Mouse (Mus musculus): ENCODE results near the gene Isoc2a.

Isoc2a gene

GRCm38 (mm10) chr7:4915669-4916416, 38.9 kb downstream of the Isoc2a start:
- in situ Hi-C loops (cut with MboI, MseI), result no loop called here

DNA sequence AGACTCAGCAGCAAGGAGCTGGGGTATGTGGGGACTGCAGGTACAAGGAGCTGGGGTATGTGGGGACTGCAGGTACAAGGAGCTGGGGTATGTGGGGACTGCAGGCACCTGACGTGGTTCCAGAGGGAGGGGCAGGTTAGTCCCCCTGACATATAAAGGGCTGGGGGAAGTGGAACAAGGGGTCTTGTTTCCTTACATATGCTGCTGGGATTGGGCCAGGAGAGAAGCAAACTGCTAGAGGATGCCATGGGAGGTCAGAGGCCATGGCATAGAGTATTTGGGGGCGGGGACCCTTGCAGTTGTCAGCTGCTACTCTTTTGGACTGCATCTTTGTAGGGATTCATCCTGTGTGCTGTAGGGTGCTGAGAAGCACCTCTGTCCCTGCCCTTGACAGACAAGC, 40.5 kb downstream of the Isoc2a start:
- in situ Hi-C loops (cut with MboI, MseI), result no loop called here

DNA sequence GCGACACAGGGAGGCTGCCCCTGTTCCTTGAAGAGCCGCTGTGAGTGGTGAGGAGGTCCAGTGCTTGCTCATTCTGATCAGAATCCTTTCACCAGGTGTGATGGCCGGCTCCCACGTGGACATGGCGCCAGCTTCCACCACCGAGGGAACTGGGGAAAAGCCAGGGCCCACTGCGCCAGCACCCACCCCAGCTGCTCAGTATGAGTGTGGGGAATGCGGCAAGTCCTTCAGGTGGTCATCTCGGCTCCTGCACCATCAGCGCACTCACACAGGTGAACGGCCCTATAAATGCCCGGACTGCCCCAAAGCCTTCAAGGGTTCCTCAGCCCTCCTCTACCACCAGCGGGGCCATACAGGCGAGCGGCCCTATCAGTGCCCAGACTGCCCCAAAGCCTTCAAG, 41.7 kb downstream of the Isoc2a start:
- in situ Hi-C loops (cut with MboI, MseI), result no loop called here

DNA sequence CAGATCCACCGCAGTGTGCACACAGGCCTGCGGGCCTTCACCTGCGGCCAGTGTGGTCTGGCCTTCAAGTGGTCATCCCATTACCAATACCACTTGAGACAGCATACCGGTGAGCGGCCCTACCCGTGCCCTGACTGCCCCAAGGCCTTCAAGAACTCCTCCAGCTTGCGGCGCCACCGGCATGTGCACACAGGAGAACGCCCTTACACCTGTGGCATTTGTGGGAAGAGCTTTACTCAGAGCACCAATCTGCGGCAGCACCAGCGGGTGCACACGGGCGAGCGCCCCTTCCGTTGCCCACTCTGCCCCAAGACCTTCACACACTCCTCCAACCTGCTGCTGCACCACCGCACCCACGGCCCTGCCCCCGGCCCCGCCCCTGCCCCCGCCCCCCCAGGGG, 42.1 kb downstream of the Isoc2a start:
- in situ Hi-C loops (cut with MboI, MseI), result no loop called here

DNA sequence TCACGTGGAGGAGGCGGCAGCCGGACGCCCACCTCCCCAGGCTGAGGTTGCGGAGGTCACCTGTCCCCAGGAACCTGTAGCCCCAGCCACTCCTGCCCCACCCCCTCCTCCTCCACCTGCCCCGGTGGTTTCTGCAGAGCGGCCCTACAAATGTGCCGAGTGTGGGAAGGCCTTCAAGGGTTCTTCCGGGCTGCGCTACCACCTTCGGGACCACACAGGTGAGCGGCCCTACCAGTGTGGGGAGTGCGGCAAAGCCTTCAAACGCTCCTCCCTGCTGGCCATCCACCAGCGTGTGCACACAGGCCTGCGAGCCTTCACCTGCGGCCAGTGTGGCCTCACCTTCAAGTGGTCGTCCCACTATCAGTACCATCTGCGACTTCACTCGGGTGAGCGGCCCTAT, 43.0 kb downstream of the Isoc2a start:
- in situ Hi-C loops (cut with MboI, MseI), result no loop called here

- in situ Hi-C loops (cut with MboI, MseI), result no loop called here
Measured at GRCm38 (mm10) chr7:4920496-4920895, 43.5 kb downstream of the Isoc2a start.

DNA sequence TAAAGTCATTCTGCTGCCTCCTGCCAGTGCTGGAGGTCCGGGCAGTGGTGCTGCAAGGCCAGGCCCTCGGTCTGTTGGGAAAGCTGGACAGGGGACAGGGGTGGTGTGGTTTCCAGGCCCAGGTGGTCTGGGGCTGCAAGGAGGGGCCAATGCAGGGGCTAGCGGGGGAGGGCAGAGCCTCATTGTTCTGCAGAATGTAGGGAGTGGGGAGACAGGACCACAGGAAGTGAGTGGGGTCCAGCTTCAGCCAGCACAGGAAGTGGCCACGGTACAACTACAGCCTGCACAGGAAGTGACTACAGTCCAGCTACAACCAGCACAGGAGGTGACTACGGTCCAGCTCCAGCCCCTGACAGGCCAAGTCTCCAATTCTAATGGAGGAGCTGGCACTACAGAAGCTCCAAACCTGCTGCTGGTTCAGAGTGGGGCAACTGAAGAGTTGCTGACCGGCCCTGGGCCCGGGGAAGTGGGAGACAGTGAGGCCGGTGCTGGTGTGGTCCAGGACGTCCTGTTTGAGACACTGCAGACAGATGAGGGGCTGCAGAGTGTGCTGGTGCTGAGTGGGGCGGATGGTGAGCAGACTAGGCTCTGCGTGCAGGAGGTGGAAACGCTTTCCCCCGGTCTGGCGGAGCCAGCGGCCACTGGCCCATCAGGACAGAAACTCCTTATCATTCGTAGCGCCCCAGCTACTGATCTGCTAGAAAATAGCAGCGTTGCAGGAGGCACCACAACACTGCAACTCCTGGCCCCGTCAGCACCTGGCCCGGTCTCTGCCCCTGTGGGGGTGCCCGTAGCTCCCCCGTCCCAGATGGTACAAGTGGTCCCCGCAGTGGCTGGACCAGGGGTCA, 44.2 kb downstream of the Isoc2a start:
- in situ Hi-C loops (cut with MboI, MseI), result no loop called here

DNA sequence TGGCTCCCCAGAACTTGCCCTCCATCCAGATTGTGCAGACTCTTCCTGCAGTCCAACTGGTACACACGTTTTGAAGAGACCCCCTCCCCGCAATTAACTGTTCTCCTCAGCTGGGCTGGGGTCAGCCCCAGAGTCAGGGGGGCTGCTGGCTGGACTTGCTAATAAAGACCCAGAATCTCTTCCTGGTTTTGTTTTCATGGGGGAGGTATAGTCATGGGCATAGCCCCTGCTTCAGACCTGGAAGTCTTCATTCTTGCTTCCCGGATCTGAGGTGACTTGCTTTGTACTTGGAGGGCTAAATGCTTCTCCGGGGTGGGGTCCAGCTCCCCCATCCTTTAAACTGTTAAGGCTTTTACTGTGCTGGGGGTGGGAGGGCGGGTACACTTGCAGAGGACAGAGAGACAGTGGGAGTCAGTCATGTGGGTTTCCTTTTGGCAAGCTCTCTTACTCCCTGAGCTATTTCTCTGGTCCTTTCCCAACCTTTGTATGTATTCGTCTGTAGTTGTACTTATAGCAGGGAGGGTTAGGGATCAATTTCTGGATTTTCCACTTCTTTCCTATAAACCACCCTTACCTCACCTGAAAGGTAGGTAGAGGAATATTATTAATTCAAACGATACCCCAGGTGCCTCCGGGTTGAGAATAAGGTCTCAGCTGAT, 45.0 kb downstream of the Isoc2a start, which contains the start of gene Nat14:
Gene Nat14, plus strand, starts transcription at position 205 of the 659 bp plus-strand sequence.
- in situ Hi-C loops (cut with MboI, MseI), result no loop called here

- in situ Hi-C loops (cut with MboI, MseI), result no loop called here
Measured at GRCm38 (mm10) chr7:4922508-4922907, 45.6 kb downstream of the Isoc2a start.

DNA sequence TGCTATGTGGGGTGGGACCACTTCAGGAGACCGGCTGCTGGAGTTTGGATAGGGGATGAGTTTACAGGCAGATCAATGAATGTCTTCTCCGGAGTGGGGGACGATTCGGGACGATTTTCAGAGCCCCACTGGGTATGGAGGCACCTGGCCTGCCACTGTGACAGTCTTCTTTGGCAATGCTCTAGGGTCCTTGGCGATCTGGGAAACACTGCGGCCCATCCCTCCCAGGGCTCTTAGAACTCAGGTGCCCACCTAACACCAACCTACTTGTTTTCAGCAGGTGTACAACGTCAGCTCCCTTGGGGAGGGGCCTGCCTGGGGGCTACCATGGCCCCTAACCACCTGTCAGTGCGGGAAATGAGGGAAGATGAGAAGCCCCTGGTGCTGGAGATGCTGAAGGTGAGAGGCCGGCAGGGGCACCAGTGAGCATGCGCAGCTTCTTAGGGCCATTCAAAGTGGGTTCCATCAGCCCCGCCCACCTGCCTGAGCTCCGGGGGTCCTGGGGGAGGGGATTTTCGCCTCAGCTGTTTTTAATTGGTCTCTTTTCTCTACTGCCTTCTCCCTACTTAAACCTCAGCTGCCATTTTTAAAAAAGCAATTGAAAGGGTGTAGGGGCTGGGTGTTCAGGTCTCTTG, 46.1 kb downstream of the Isoc2a start:
- in situ Hi-C loops (cut with MboI, MseI), result no loop called here

DNA sequence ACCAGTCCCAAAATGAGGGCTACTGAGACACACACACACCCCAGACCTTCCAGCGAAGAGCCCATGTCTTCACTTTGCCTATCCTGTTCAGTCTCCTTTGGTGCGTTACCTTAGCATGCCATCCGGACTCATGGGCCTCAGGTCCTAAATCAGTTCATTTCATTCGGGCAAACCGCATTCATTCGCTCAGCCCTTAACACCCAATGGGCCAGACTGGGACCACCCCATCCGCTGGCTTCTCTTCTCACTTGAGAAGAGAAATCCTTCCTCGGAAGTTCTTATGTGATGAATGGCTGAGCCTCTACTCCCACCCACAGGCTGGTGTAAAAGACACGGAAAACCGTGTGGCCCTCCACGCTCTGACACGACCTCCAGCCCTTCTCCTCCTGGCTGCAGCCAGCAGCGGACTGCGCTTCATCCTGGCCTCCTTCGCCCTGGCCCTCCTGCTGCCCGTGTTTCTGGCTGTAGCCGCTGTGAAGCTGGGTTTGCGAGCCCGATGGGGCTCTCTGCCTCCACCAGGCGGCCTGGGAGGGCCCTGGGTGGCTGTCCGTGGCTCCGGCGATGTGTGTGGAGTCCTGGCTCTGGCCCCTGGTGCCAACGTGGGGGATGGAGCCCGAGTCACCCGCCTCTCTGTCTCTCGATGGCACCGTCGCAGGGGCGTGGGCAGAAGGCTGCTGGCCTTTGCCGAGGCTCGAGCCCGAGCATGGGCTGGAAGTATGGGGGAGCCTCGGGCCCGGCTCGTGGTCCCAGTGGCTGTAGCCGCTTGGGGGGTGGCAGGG, 46.8 kb downstream of the Isoc2a start:
- in situ Hi-C loops (cut with MboI, MseI), result no loop called here

- in situ Hi-C loops (cut with MboI, MseI), result no loop called here
Measured at GRCm38 (mm10) chr7:4924483-4924882, 47.5 kb downstream of the Isoc2a start.

GRCm38 (mm10) chr7:4924891-4925301, 47.9 kb downstream of the Isoc2a start:
- in situ Hi-C loops (cut with MboI, MseI), result no loop called here

DNA sequence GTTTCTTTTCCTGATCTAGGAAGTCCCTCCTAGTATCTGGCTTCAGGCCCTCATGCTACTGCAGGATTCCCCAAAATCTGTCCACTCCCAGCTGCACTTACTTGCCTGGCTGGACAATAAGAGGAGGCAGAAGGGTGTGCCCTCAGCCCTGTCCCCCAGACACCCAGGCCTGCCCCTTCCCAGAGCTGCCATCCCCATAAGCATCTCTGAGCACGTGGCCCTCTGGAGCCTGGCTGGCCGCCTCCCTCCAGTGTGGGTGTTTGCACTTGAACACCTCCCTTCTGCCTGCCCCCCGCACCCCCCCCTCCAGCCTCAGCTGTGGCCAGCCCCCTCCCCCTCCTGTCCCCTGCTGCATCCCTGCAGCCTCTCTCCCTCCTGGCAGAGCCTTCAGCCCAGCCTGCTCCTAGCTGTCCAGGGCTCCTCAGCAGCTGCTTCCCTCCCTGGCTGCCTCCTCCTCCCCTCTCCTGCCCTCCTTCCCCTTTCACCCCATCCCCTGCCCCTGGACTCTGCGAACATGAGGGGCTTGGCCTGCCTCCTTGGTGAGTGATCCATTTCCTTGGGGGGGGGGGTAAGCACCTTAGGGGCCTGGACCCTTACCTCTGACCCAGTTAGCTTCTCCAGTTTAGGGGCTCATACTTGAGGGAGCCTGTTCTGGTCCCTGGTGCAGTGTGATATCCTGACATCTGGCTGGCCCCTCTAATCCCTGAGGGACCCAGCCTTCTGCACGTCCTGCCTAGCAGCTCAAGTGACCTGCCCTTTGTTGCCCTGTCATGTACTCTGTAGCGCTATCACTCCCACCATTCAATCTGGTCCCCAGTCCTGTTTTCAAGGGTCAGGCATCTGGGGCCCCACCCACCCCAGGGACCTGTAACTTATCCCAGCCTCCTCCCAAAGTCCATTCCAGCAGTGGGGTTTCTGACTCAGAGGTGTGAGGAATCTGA, 48.8 kb downstream of the Isoc2a start, which contains the start of gene Ssc5d:
Gene Ssc5d, plus strand, starts transcription at position 345 of the 941 bp plus-strand sequence.
- in situ Hi-C loops (cut with MboI, MseI), result no loop called here

GRCm38 (mm10) chr7:4926849-4927248, 49.9 kb downstream of the Isoc2a start:
- in situ Hi-C loops (cut with MboI, MseI), result no loop called here

GRCm38 (mm10) chr7:4927711-4928110, 50.8 kb downstream of the Isoc2a start:
- in situ Hi-C loops (cut with MboI, MseI), result no loop called here

- in situ Hi-C loops (cut with MboI, MseI), result no loop called here
Measured at GRCm38 (mm10) chr7:4928323-4928722, 51.4 kb downstream of the Isoc2a start.

GRCm38 (mm10) chr7:4933103-4933502, 56.1 kb downstream of the Isoc2a start:
- in situ Hi-C loops (cut with MboI, MseI), result no loop called here

- in situ Hi-C loops (cut with MboI, MseI), result no loop called here
Measured at GRCm38 (mm10) chr7:4934160-4934914, 57.4 kb downstream of the Isoc2a start.
